ENCODE assay signal across 27 mouse cellular contexts in genomic region chr16:32102295-32102694, GRCm38 (mm10). TPM values are rescaled to one million over a fixed set of nuclear protein-coding genes. Genes with fewer than 3 reads are reported as not detected.
A peak's percentile ranks its signal among the peaks of the same experiment; 100 is the strongest.
DNase-seq lines count a peak whose midpoint lies in the region; ATAC-seq and TF ChIP-seq lines count a peak whose summit lies in the region.
"Had no signal": no experiment of that assay in that cellular context is flagged by ENCODE, and none has a peak within 500 bp of the region (broad histone marks: within the 10 kb centered on the region; RNA-seq: fewer than 3 reads in every experiment).

No protein-coding gene starts in this region.

- no peaks in the 10 kb centered on the region for H3K27me3 ChIP-seq in liver, postnatal 0 days (ENCODE audit: insufficient read depth, low read length)
- no peaks in the 10 kb centered on the region for H3K27me3 ChIP-seq in liver, embryonic 12.5 days (replicated peaks)
- H3K27me3 ChIP-seq: CH12.LX; embryonic facial prominence, embryonic 12.5 days; embryonic facial prominence, embryonic 15.5 days; heart, embryonic 12.5 days; heart, embryonic 15.5 days; Patski had no signal

- H3K4me1 ChIP-seq in liver, postnatal 0 days (ENCODE audit: insufficient read depth): peaks cover 25% of the 10 kb centered on the region
- peaks cover 23% of the 10 kb centered on the region for H3K4me1 ChIP-seq in liver, embryonic 12.5 days

- DNase-seq in liver, postnatal 0 days: peak; percentile 45
- DNase-seq in adrenal gland, adult 8-10 months: no peak
- no peak for DNase-seq in layer of hippocampus, postnatal 36 days
- DNase-seq: adrenal gland, postnatal 14 days; cerebellum, adult 18-20 months; cerebellum, adult 9-11 months; cerebellum, postnatal 25 days; forebrain, postnatal 0 days; gastrocnemius, adult 2 months; gastrocnemius, postnatal 14 days; heart, adult 18-20 months; heart, postnatal 10 days; heart, postnatal 36 days had no signal

- H3K27ac ChIP-seq in liver, postnatal 0 days (ENCODE audit: low read depth): peak overlapping the region; percentile 50; the same call in 1 of the 2 replicates
- no peak overlapping the region for H3K27ac ChIP-seq in liver, embryonic 12.5 days
- H3K27ac ChIP-seq: embryonic facial prominence, embryonic 12.5 days; embryonic facial prominence, embryonic 15.5 days; gastrocnemius, adult 2 months; heart, embryonic 15.5 days; hindbrain, embryonic 14.5 days; hindbrain, postnatal 0 days had no signal

- 75% methylated on average over 13 of the region's 13 CpGs for WGBS in liver, postnatal 0 days (ENCODE audit: insufficient replicate concordance)
- 78% methylated on average over 13 of the region's 13 CpGs for WGBS in liver, embryonic 12.5 days (ENCODE audit: insufficient replicate concordance)

- H3K4me2 ChIP-seq in liver, postnatal 0 days (ENCODE audit: low read depth, low read length): 0 out of 2 replicates have a peak overlapping the region, but pooled peaks have one; percentile 6
- no peak overlapping the region for H3K4me2 ChIP-seq in liver, embryonic 12.5 days
- H3K4me2 ChIP-seq: embryonic facial prominence, embryonic 12.5 days; embryonic facial prominence, embryonic 15.5 days; heart, embryonic 12.5 days; heart, embryonic 15.5 days; hindbrain, embryonic 14.5 days had no signal

- TF ChIP-seq CTCF in liver, postnatal 0 days (IDR thresholded peaks at IDR 0.05; ENCODE audit: low read depth): no peak

- no peak overlapping the region for H3K9ac ChIP-seq in liver, postnatal 0 days (replicated peaks)
- H3K9ac ChIP-seq in liver, embryonic 12.5 days: no peak overlapping the region
- H3K9ac ChIP-seq: embryonic facial prominence, embryonic 12.5 days; embryonic facial prominence, embryonic 15.5 days; forebrain, postnatal 0 days; heart, embryonic 12.5 days; heart, embryonic 15.5 days; hindbrain, embryonic 14.5 days had no signal

- no peak for ATAC-seq in liver, postnatal 0 days
- no peak for ATAC-seq in liver, embryonic 12.5 days
- peak; percentile 43 for ATAC-seq in granulocyte monocyte progenitor cell, adult 5-6 weeks (replicated peaks; ENCODE audit: poor library complexity, severe bottlenecking)
- ATAC-seq in megakaryocyte, adult 5-6 weeks (ENCODE audit: poor library complexity, severe bottlenecking): peak; percentile 80
- peak; percentile 58 for ATAC-seq in neutrophil, adult 5-6 weeks (ENCODE audit: extremely low read depth, insufficient number of reproducible peaks, low FRiP score, poor library complexity, severe bottlenecking)
- ATAC-seq: forebrain, embryonic 14.5 days; forebrain, postnatal 0 days; hindbrain, postnatal 0 days; Patski had no signal

- H3K4me3 ChIP-seq in liver, postnatal 0 days (ENCODE audit: low read depth, low read length): no peak overlapping the region
- no peak overlapping the region for H3K4me3 ChIP-seq in liver, embryonic 12.5 days
- H3K4me3 ChIP-seq: embryonic facial prominence, embryonic 12.5 days; embryonic facial prominence, embryonic 15.5 days; gastrocnemius, adult 2 months; heart, embryonic 12.5 days; heart, embryonic 15.5 days had no signal

- H3K9me3 ChIP-seq in liver, postnatal 0 days (ENCODE audit: low read length): no peaks in the 10 kb centered on the region
- H3K9me3 ChIP-seq in liver, embryonic 12.5 days (replicated peaks): peaks cover 3% of the 10 kb centered on the region; the same call in 1 of the 2 replicates
- H3K9me3 ChIP-seq: embryonic facial prominence, embryonic 12.5 days; embryonic facial prominence, embryonic 15.5 days; G1E; heart, embryonic 15.5 days had no signal

- peaks cover 6% of the 10 kb centered on the region; the same call in 1 of the 2 replicates for H3K36me3 ChIP-seq in liver, postnatal 0 days (replicated peaks; ENCODE audit: insufficient read depth, low read length)
- peaks cover 25% of the 10 kb centered on the region for H3K36me3 ChIP-seq in liver, embryonic 12.5 days

- TF ChIP-seq EP300 in liver, postnatal 0 days (IDR thresholded peaks at IDR 0.05; ENCODE audit: low read depth): no peak

RNA-seq across cellular contexts. Expression of gene Cep19, which starts 2.7 kb away (rescaled TPM):
- 5.3 and 5.4 TPM in 2 replicates for polyA plus RNA-seq in liver, postnatal 0 days (2015; fragmentation: Nextera tagmentation; extraction: Ambion mirVana)
- 7.6 TPM in 2 replicates for polyA plus RNA-seq in liver, embryonic 12.5 days (2016; fragmentation: Nextera tagmentation; extraction: Ambion mirVana)
- 9.9 and 18.8 TPM in 2 replicates for total RNA-seq in granulocyte monocyte progenitor cell, adult 5-6 weeks (2014; fragmentation: Nextera tagmentation)
- 27.0 and 36.8 TPM in 2 replicates for total RNA-seq in granulocyte monocyte progenitor cell, adult 5-6 weeks (2017)
- total RNA-seq in megakaryocyte, adult 5-6 weeks (2015): 24.0 and 27.4 TPM in 2 replicates
- 36.6 and 44.3 TPM in 2 replicates for total RNA-seq in megakaryocyte, adult 5-6 weeks (2017)
- 59.0 and 64.6 TPM in 2 replicates for total RNA-seq in neutrophil, adult 5-6 weeks (2017)
- total RNA-seq in adrenal gland, adult 8-10 months (2022): 10 to 100 TPM; 10.3 to 19.0 (median 14.6) TPM
- 10 to 100 TPM; 63.0 to 63.9 TPM for total RNA-seq in layer of hippocampus, postnatal 36 days (2021)

RNA-seq across cellular contexts. Expression of gene Pigx, which starts 2.8 kb away (rescaled TPM):
- polyA plus RNA-seq in liver, postnatal 0 days (2015; fragmentation: Nextera tagmentation; extraction: Ambion mirVana): 65.3 and 66.6 TPM in 2 replicates
- polyA plus RNA-seq in liver, embryonic 12.5 days (2016; fragmentation: Nextera tagmentation; extraction: Ambion mirVana): 33.8 and 37.2 TPM in 2 replicates
- 84.7 and 88.8 TPM in 2 replicates for total RNA-seq in granulocyte monocyte progenitor cell, adult 5-6 weeks (2014; fragmentation: Nextera tagmentation)
- total RNA-seq in granulocyte monocyte progenitor cell, adult 5-6 weeks (2017): 46.6 and 75.6 TPM in 2 replicates
- total RNA-seq in megakaryocyte, adult 5-6 weeks (2015): 84.8 and 109 TPM in 2 replicates
- 33.2 and 38.3 TPM in 2 replicates for total RNA-seq in megakaryocyte, adult 5-6 weeks (2017)
- 65.8 and 67.4 TPM in 2 replicates for total RNA-seq in neutrophil, adult 5-6 weeks (2017)
- 10 to 100 TPM; 25.3 to 39.8 (median 33.4) TPM for total RNA-seq in adrenal gland, adult 8-10 months (2022)
- 10 to 100 TPM; 26.7 to 28.0 TPM for total RNA-seq in layer of hippocampus, postnatal 36 days (2021)

RNA-seq across cellular contexts. Expression of gene Pak2, which starts 23.2 kb away (rescaled TPM):
- polyA plus RNA-seq in liver, postnatal 0 days (2015; fragmentation: Nextera tagmentation; extraction: Ambion mirVana): 9.1 and 10.3 TPM in 2 replicates
- polyA plus RNA-seq in liver, embryonic 12.5 days (2016; fragmentation: Nextera tagmentation; extraction: Ambion mirVana): 17.7 and 18.3 TPM in 2 replicates
- 65.0 and 67.3 TPM in 2 replicates for total RNA-seq in granulocyte monocyte progenitor cell, adult 5-6 weeks (2014; fragmentation: Nextera tagmentation)
- total RNA-seq in granulocyte monocyte progenitor cell, adult 5-6 weeks (2017): 54.2 and 54.9 TPM in 2 replicates
- total RNA-seq in megakaryocyte, adult 5-6 weeks (2015): 78.8 and 81.9 TPM in 2 replicates
- total RNA-seq in megakaryocyte, adult 5-6 weeks (2017): 78.5 and 88.8 TPM in 2 replicates
- 114 and 128 TPM in 2 replicates for total RNA-seq in neutrophil, adult 5-6 weeks (2017)
- 10 to 100 TPM; 54.5 to 62.5 (median 60.6) TPM for total RNA-seq in adrenal gland, adult 8-10 months (2022)
- 10 to 100 TPM; 29.1 to 30.8 TPM for total RNA-seq in layer of hippocampus, postnatal 36 days (2021)

Comparison
In these comparisons a context has a peak if more than half of its experiments do, and no peak if none do; other contexts are left out.
1. ATAC-seq: peak in granulocyte monocyte progenitor cell, adult 5-6 weeks (single experiment), megakaryocyte, adult 5-6 weeks (single experiment) and neutrophil, adult 5-6 weeks (single experiment); none in liver, postnatal 0 days (single experiment) and liver, embryonic 12.5 days (single experiment).